Mouse (Mus musculus): ENCODE results near the gene Fmo3.

The Fmo3 gene

DNA sequence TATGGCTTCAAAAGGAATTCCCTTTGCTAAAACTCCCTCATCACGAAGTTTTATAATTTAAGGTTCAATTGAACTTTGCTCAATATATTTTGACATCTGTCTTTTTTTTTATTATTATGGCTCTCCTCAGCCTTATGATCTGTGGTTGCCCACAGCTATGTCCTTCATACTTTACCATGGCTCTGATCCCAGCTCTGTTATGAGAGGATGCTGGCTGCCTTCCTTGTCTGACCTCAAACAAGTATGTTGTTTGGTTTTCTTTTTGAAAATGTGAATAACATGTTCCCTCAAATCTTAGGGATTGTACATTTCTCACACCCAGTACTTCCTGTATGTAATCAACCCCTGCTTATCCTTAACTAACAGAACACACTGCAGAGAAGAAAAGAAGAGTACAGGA lies 26.9 kb downstream of the Fmo3 start:
- Histone ChIP-seq H3K4me3 (replicated peaks; ENCODE audit: low read length) (no peak overlapping the region), H3K4me1 (replicated peaks; ENCODE audit: low read depth, low read length) (no peaks in the 10 kb centered on the region), H3K27me3 (ENCODE audit: insufficient read depth, low read length) (no peaks in the 10 kb centered on the region), H3K9me3 (ENCODE audit: low read length) (no peaks in the 10 kb centered on the region), H3K36me3 (ENCODE audit: insufficient read depth, low read length) (no peaks in the 10 kb centered on the region)
- no peak for TF ChIP-seq POU5F1 (IDR thresholded peaks at IDR 0.05; ENCODE audit: borderline replicate concordance, low read length)
- TF ChIP-seq CTCF (conservative IDR thresholded peaks at IDR 0.05; ENCODE audit: low read length): no peak

- Histone ChIP-seq H3K36me3 (ENCODE audit: insufficient read depth, low read length) (no peaks in the 10 kb centered on the region), H3K4me1 (replicated peaks; ENCODE audit: low read depth, low read length) (no peaks in the 10 kb centered on the region), H3K4me3 (replicated peaks; ENCODE audit: low read length) (no peak overlapping the region), H3K27me3 (ENCODE audit: insufficient read depth, low read length) (no peaks in the 10 kb centered on the region), H3K9me3 (ENCODE audit: low read length) (no peaks in the 10 kb centered on the region)
- TF ChIP-seq NANOG (IDR thresholded peaks at IDR 0.05; ENCODE audit: borderline replicate concordance, low read length): no peak
- TF ChIP-seq CTCF (conservative IDR thresholded peaks at IDR 0.05; ENCODE audit: low read length): no peak
- no peak for TF ChIP-seq POU5F1 (IDR thresholded peaks at IDR 0.05; ENCODE audit: borderline replicate concordance, low read length)
These were observed 31.2 kb downstream of the Fmo3 start for GRCm38 (mm10) chr1:162953079-162953478.

DNA sequence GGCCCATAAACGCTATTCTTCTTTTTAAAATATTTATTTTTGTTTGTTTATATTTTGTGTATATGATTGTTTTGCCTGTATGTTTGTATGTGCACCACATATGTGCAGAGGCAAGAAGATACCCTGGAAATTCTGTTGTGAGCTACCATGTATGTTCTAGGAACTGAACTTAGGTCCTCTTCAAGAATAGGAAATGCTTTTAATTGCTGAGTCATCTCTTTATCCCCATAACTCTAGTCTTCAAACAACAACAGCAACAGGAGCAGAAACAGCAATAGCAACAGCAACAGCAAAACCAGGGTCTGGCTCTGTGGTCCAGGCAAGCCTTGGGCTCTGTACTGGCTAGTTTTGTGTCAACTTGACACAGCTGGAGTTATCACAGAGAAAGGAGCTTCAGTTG lies 34.6 kb downstream of the Fmo3 start:
- Histone ChIP-seq H3K36me3 (ENCODE audit: insufficient read depth, low read length) (no peaks in the 10 kb centered on the region), H3K4me3 (replicated peaks; ENCODE audit: low read length) (no peak overlapping the region), H3K4me1 (replicated peaks; ENCODE audit: low read depth, low read length) (no peaks in the 10 kb centered on the region), H3K27me3 (ENCODE audit: insufficient read depth, low read length) (no peaks in the 10 kb centered on the region), H3K9me3 (ENCODE audit: low read length) (no peaks in the 10 kb centered on the region)
- no peak for TF ChIP-seq POU5F1 (IDR thresholded peaks at IDR 0.05; ENCODE audit: borderline replicate concordance, low read length)

- Histone ChIP-seq H3K4me3 (replicated peaks; ENCODE audit: low read length) (no peak overlapping the region), H3K4me1 (replicated peaks; ENCODE audit: low read depth, low read length) (no peaks in the 10 kb centered on the region), H3K9me3 (ENCODE audit: low read length) (no peaks in the 10 kb centered on the region), H3K36me3 (ENCODE audit: insufficient read depth, low read length) (no peaks in the 10 kb centered on the region), H3K27me3 (ENCODE audit: insufficient read depth, low read length) (no peaks in the 10 kb centered on the region)
- TF ChIP-seq CTCF (conservative IDR thresholded peaks at IDR 0.05; ENCODE audit: low read length) (no peak), NANOG (IDR thresholded peaks at IDR 0.05; ENCODE audit: borderline replicate concordance, low read length) (no peak), POU5F1 (IDR thresholded peaks at IDR 0.05; ENCODE audit: borderline replicate concordance, low read length) (no peak)
These were observed 36.4 kb downstream of the Fmo3 start for GRCm38 (mm10) chr1:162947934-162948333.

DNA sequence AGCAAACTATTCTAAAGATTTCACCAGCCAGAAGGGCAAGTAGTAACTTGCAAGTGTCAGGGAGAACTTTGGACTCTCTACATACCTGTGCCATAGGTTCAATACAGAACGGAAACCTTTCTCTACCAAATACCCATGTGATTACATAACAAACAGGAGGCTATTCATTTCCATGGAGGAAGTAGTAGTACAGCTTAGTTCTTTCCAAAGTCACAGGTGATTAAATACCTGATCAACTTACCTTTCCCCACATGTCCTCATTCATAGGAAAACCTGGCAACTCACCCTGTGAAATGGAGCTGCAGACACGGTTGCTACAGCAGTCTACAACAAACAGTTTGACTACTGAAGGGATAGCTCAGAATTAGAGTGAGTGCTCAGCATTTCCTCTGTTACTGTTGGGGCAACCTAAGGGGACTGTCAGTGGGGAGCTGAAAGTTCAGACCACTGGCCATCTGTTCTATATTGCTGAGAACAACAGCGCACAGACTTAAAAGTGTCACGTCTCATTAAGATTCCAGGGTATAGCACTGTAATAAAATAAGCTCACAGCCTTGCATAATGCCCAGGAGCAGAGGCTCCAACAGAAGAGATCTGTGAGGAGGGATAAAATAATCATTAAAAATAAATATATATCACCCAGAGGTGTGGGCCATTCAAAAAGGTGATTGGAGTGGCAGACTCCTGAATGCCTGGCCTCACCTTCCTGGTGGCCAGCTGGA lies 37.3 kb downstream of the Fmo3 start:
- Histone ChIP-seq H3K9me3 (ENCODE audit: low read length) (no peaks in the 10 kb centered on the region), H3K4me1 (replicated peaks; ENCODE audit: low read depth, low read length) (no peaks in the 10 kb centered on the region), H3K36me3 (ENCODE audit: insufficient read depth, low read length) (no peaks in the 10 kb centered on the region), H3K4me3 (replicated peaks; ENCODE audit: low read length) (no peak overlapping the region), H3K27me3 (ENCODE audit: insufficient read depth, low read length) (no peaks in the 10 kb centered on the region)
- TF ChIP-seq POU5F1 (IDR thresholded peaks at IDR 0.05; ENCODE audit: borderline replicate concordance, low read length) (no peak), CTCF (conservative IDR thresholded peaks at IDR 0.05; ENCODE audit: low read length) (no peak), NANOG (IDR thresholded peaks at IDR 0.05; ENCODE audit: borderline replicate concordance, low read length) (no peak)

GRCm38 (mm10) chr1:162943700-162944099 lies 40.6 kb downstream of the Fmo3 start:
- H3K36me3 ChIP-seq (ENCODE audit: insufficient read depth, low read length): no peaks in the 10 kb centered on the region
- H3K9me3 ChIP-seq (ENCODE audit: low read length): no peaks in the 10 kb centered on the region
- H3K4me3 ChIP-seq (replicated peaks; ENCODE audit: low read length): no peak overlapping the region
- H3K4me1 ChIP-seq (replicated peaks; ENCODE audit: low read depth, low read length): no peaks in the 10 kb centered on the region
- TF ChIP-seq NANOG (IDR thresholded peaks at IDR 0.05; ENCODE audit: borderline replicate concordance, low read length) (no peak), CTCF (conservative IDR thresholded peaks at IDR 0.05; ENCODE audit: low read length) (no peak), POU5F1 (IDR thresholded peaks at IDR 0.05; ENCODE audit: borderline replicate concordance, low read length) (no peak)
- H3K27me3 ChIP-seq (ENCODE audit: insufficient read depth, low read length): no peaks in the 10 kb centered on the region

- no peak overlapping the region for H3K4me3 ChIP-seq (replicated peaks; ENCODE audit: low read length)
- no peaks in the 10 kb centered on the region for H3K9me3 ChIP-seq (ENCODE audit: low read length)
- no peaks in the 10 kb centered on the region for H3K27me3 ChIP-seq (ENCODE audit: insufficient read depth, low read length)
- no peaks in the 10 kb centered on the region for H3K36me3 ChIP-seq (ENCODE audit: insufficient read depth, low read length)
- TF ChIP-seq NANOG (IDR thresholded peaks at IDR 0.05; ENCODE audit: borderline replicate concordance, low read length) (no peak), POU5F1 (IDR thresholded peaks at IDR 0.05; ENCODE audit: borderline replicate concordance, low read length) (no peak), CTCF (conservative IDR thresholded peaks at IDR 0.05; ENCODE audit: low read length) (no peak)
- no peaks in the 10 kb centered on the region for H3K4me1 ChIP-seq (replicated peaks; ENCODE audit: low read depth, low read length)
These were observed 45.5 kb downstream of the Fmo3 start for GRCm38 (mm10) chr1:162938696-162939351.

- H3K9me3 ChIP-seq (ENCODE audit: low read length): no peaks in the 10 kb centered on the region
- no peak overlapping the region for H3K4me3 ChIP-seq (replicated peaks; ENCODE audit: low read length)
- no peaks in the 10 kb centered on the region for H3K27me3 ChIP-seq (ENCODE audit: insufficient read depth, low read length)
- no peaks in the 10 kb centered on the region for H3K36me3 ChIP-seq (ENCODE audit: insufficient read depth, low read length)
- TF ChIP-seq CTCF (conservative IDR thresholded peaks at IDR 0.05; ENCODE audit: low read length): no peak
- no peak for TF ChIP-seq NANOG (IDR thresholded peaks at IDR 0.05; ENCODE audit: borderline replicate concordance, low read length)
- TF ChIP-seq POU5F1 (IDR thresholded peaks at IDR 0.05; ENCODE audit: borderline replicate concordance, low read length): no peak
- H3K4me1 ChIP-seq (replicated peaks; ENCODE audit: low read depth, low read length): no peaks in the 10 kb centered on the region
These were observed 46.2 kb downstream of the Fmo3 start for GRCm38 (mm10) chr1:162937970-162938695.
